Mouse (Mus musculus) C2C12 (cell line): ENCODE data around the gene Irx4.

ENCODE experiments used
- CTCF ChIP-seq: IDR thresholded peaks from one replicate; pipeline ENCODE4 v1.5.1; 2011; ENCODE audit not compliant: control insufficient read depth, insufficient read depth, insufficient read length
- MAX ChIP-seq: IDR thresholded peaks from one replicate; pipeline ENCODE4 v1.6.1; 2011; ENCODE audit warnings: mild to moderate bottlenecking, control low read depth
- USF1 ChIP-seq: IDR thresholded peaks from one replicate; pipeline ENCODE4 v1.6.1; 2011; ENCODE audit warnings: low read depth, mild to moderate bottlenecking, control low read depth, moderate library complexity

GRCm38 (mm10) chr13:73261881-73262280 is 1.6 kb downstream of the Irx4 start:
- TF ChIP-seq CTCF = no peak
- no peak for TF ChIP-seq MAX
- no peak for TF ChIP-seq USF1
